Mouse (Mus musculus) forebrain, embryonic 12.5 days (tissue): ENCODE results near the gene Zfp59. TPM values are rescaled to one million over a fixed set of nuclear protein-coding genes. Genes with fewer than 3 reads are reported as not detected.
A peak's percentile ranks its signal among the peaks of the same experiment; 100 is the strongest.
"Not testable (repeated sequence)": the region's sequence is repeated elsewhere in the genome, so short reads cannot be mapped to it uniquely, and the experiment has no call there.

Experiments used
- ATAC-seq: fragments of 200-750 bp; cut with Nextera tagmentation; 2 replicates; pipeline ENCODE4 v1.8.0; 2017; ENCODE audit warnings: moderate TSS enrichment; ENCODE audit not compliant: low FRiP score
- H3K27ac ChIP-seq: fragments of 300-500 bp; sonication (generic); 2 replicates; pipeline ENCODE4 v1.5.1; 2016; ENCODE audit warnings: mild to moderate bottlenecking
- H3K27me3 ChIP-seq: fragments of 300-500 bp; sonication (generic); 2 replicates; pipeline ENCODE4 v1.6.1; 2016; ENCODE audit warnings: mild to moderate bottlenecking
- H3K36me3 ChIP-seq: fragments of 300-500 bp; sonication (generic); replicated peaks from 2 replicates; pipeline ENCODE4 v1.6.1; 2016; ENCODE audit warnings: mild to moderate bottlenecking
- H3K4me1 ChIP-seq: fragments of 300-500 bp; sonication (generic); 2 replicates; pipeline ENCODE4 v1.6.1; 2016
- H3K4me2 ChIP-seq: fragments of 300-500 bp; sonication (generic); 2 replicates; pipeline ENCODE4 v1.6.1; 2016; ENCODE audit warnings: mild to moderate bottlenecking, moderate library complexity
- H3K4me3 ChIP-seq: fragments of 300-500 bp; sonication (generic); replicated peaks from 2 replicates; pipeline ENCODE4 v1.5.1; 2016; ENCODE audit warnings: mild to moderate bottlenecking
- H3K9ac ChIP-seq: fragments of 300-500 bp; sonication (generic); 2 replicates; pipeline ENCODE4 v1.6.1; 2016; ENCODE audit warnings: mild to moderate bottlenecking
- H3K9me3 ChIP-seq: fragments of 300-500 bp; sonication (generic); 2 replicates; pipeline ENCODE4 v1.6.1; 2016
- WGBS: fragments of 180-500 bp; shearing (Covaris S2); methylation state at CpG from one replicate; pipeline ENCODE4 v1.1.7; 2016; 5-methylcytosine and 5-hydroxymethylcytosine counted together
- polyA plus RNA-seq: library from polyadenylated mRNA; unstranded; fragments of >200 nt; fragmentation: Nextera tagmentation; extraction: Ambion mirVana; gene quantifications from 2 replicates; pipeline ENCODE4 v1.2.1, GENCODE M21; 2016

Gene Zfp59
- polyA plus RNA-seq = 11.7 TPM in 2 replicates

GRCm38 (mm10) chr7:27838323-27839249, at the start of gene Zfp59:
Gene Zfp59 (plus strand): TSS chr7:27838607.
- Histone ChIP-seq H3K27me3 (no peaks in the 10 kb centered on the region), H3K36me3 (no peaks in the 10 kb centered on the region), H3K9me3 (no peaks in the 10 kb centered on the region), H3K4me2 (peak within 1 kb of the TSS; percentile 62), H3K9ac (peak within 1 kb of the TSS; percentile 66), H3K4me1 (peaks cover 14% of the 10 kb centered on the region), H3K4me3 (peak within 1 kb of the TSS; percentile 58), H3K27ac (peak within 1 kb of the TSS; percentile 85)
- 3% methylated on average over 34 of the region's 34 CpGs for WGBS
- ATAC-seq = peak; percentile 97

- H3K4me3 ChIP-seq = no peak overlapping the region
- no peak overlapping the region for H3K9ac ChIP-seq
- no peak overlapping the region for H3K27ac ChIP-seq
- peaks cover 4% of the 10 kb centered on the region; the same call in 1 of the 2 replicates for H3K4me1 ChIP-seq
- peaks cover 14% of the 10 kb centered on the region for H3K9me3 ChIP-seq
- no peak for ATAC-seq
- H3K27me3 ChIP-seq = no peaks in the 10 kb centered on the region
- H3K36me3 ChIP-seq = no peaks in the 10 kb centered on the region
- H3K4me2 ChIP-seq = no peak overlapping the region
- 85% methylated on average over 5 of the region's 5 CpGs for WGBS
Observed at GRCm38 (mm10) chr7:27789306-27789705, 49.1 kb upstream of the Zfp59 start.

- not testable (repeated sequence) for ATAC-seq, H3K27me3 ChIP-seq, H3K4me3 ChIP-seq, H3K4me2 ChIP-seq, H3K36me3 ChIP-seq, H3K9ac ChIP-seq, H3K9me3 ChIP-seq
- 39% methylated on average over 3 of the region's 3 CpGs for WGBS
- peak overlapping the region; percentile 75 for H3K27ac ChIP-seq
- peaks cover 28% of the 10 kb centered on the region for H3K4me1 ChIP-seq
Observed at GRCm38 (mm10) chr7:27793865-27794264, 44.5 kb upstream of the Zfp59 start.

- no peak for ATAC-seq
- H3K27ac ChIP-seq = peak overlapping the region; percentile 75
Observed at GRCm38 (mm10) chr7:27794566-27794965, 43.8 kb upstream of the Zfp59 start.

GRCm38 (mm10) chr7:27797906-27798811, 40.2 kb upstream of the Zfp59 start:
- Histone ChIP-seq H3K4me2 (peak overlapping the region; percentile 39), H3K9me3 (no peaks in the 10 kb centered on the region), H3K27ac (peak overlapping the region; percentile 89), H3K9ac (no peak overlapping the region), H3K27me3 (no peaks in the 10 kb centered on the region), H3K4me1 (peaks cover 44% of the 10 kb centered on the region), H3K4me3 (no peak overlapping the region; the same call in 1 of the 2 replicates), H3K36me3 (no peaks in the 10 kb centered on the region)
- WGBS = 19% methylated on average over 7 of the region's 8 CpGs
- ATAC-seq = peak; percentile 94

More at GRCm38 (mm10) chr7:27794566-27794965, 43.8 kb upstream of the Zfp59 start:
- Histone ChIP-seq H3K4me1 (peaks cover 33% of the 10 kb centered on the region), H3K27me3 (no peaks in the 10 kb centered on the region), H3K4me2 (no peak overlapping the region), H3K9me3 (no peaks in the 10 kb centered on the region), H3K4me3 (no peak overlapping the region), H3K36me3 (no peaks in the 10 kb centered on the region), H3K9ac (no peak overlapping the region)

GRCm38 (mm10) chr7:27801137-27801536, 37.3 kb upstream of the Zfp59 start:
- WGBS = 54% methylated on average over 2 of the region's 2 CpGs
- H3K9ac ChIP-seq = no peak overlapping the region
- H3K9me3 ChIP-seq = no peaks in the 10 kb centered on the region
- no peak for ATAC-seq
- H3K4me3 ChIP-seq = no peak overlapping the region
- H3K27ac ChIP-seq = no peak overlapping the region
- H3K36me3 ChIP-seq = no peaks in the 10 kb centered on the region
- H3K4me2 ChIP-seq = no peak overlapping the region
- no peaks in the 10 kb centered on the region for H3K27me3 ChIP-seq
- H3K4me1 ChIP-seq = peaks cover 36% of the 10 kb centered on the region

GRCm38 (mm10) chr7:27802986-27803385, 35.4 kb upstream of the Zfp59 start:
- Histone ChIP-seq H3K4me3 (no peak overlapping the region), H3K4me1 (peaks cover 32% of the 10 kb centered on the region), H3K27me3 (no peaks in the 10 kb centered on the region), H3K36me3 (peaks cover 2% of the 10 kb centered on the region; the same call in 1 of the 2 replicates), H3K4me2 (no peak overlapping the region), H3K27ac (no peak overlapping the region), H3K9ac (no peak overlapping the region), H3K9me3 (no peaks in the 10 kb centered on the region)
- 75% methylated on average over 5 of the region's 5 CpGs for WGBS
- no peak for ATAC-seq

- Histone ChIP-seq H3K27me3 (no peaks in the 10 kb centered on the region), H3K9ac (peak overlapping the region; percentile 71), H3K9me3 (no peaks in the 10 kb centered on the region), H3K4me3 (peak overlapping the region; percentile 72), H3K36me3 (peaks cover 17% of the 10 kb centered on the region), H3K4me1 (peaks cover 19% of the 10 kb centered on the region), H3K4me2 (peak overlapping the region; percentile 92), H3K27ac (peak overlapping the region; percentile 48)
- peak; percentile 89 for ATAC-seq
- under 1% methylated on average over 25 of the region's 25 CpGs for WGBS
Observed at GRCm38 (mm10) chr7:27804297-27805030, 33.9 kb upstream of the Zfp59 start.

- H3K4me2 ChIP-seq, H3K9me3 ChIP-seq, H3K27ac ChIP-seq, H3K4me3 ChIP-seq, H3K4me1 ChIP-seq, H3K27me3 ChIP-seq, ATAC-seq, H3K9ac ChIP-seq: not testable (repeated sequence)
- peaks cover 37% of the 10 kb centered on the region for H3K36me3 ChIP-seq
- 96% methylated on average over 3 of the region's 3 CpGs for WGBS
Observed at GRCm38 (mm10) chr7:27806896-27807295, 31.5 kb upstream of the Zfp59 start, which contains the start of gene Zfp626. Gene Zfp626 (plus strand): TSS chr7:27807196.

- peaks cover 37% of the 10 kb centered on the region for H3K36me3 ChIP-seq
Observed at GRCm38 (mm10) chr7:27807305-27807704, 31.1 kb upstream of the Zfp59 start.

GRCm38 (mm10) chr7:27818526-27819110, 19.8 kb upstream of the Zfp59 start:
- 84% methylated on average over 7 of the region's 7 CpGs for WGBS
- Histone ChIP-seq H3K4me2 (no peak overlapping the region), H3K4me1 (no peaks in the 10 kb centered on the region), H3K27ac (no peak overlapping the region), H3K4me3 (no peak overlapping the region), H3K9ac (no peak overlapping the region), H3K27me3 (no peaks in the 10 kb centered on the region), H3K36me3 (peaks cover 39% of the 10 kb centered on the region), H3K9me3 (no peaks in the 10 kb centered on the region)
- ATAC-seq = no peak

More at GRCm38 (mm10) chr7:27807305-27807704, 31.1 kb upstream of the Zfp59 start:
- H3K9me3 ChIP-seq, H3K4me1 ChIP-seq, H3K4me2 ChIP-seq, H3K4me3 ChIP-seq, H3K27ac ChIP-seq, H3K27me3 ChIP-seq, H3K9ac ChIP-seq, ATAC-seq: not testable (repeated sequence)
- 86% methylated on average over 7 of the region's 7 CpGs for WGBS
